ENCODE assay signal across 8 mouse cellular contexts in genomic region chr9:53818760-53819159, GRCm38 (mm10). TPM values are rescaled to one million over a fixed set of nuclear protein-coding genes. Genes with fewer than 3 reads are reported as not detected.
DNase-seq lines count a peak whose midpoint lies in the region.

No protein-coding gene starts in this region.

- DNase-seq in gastrocnemius, adult 18-20 months (ENCODE audit: low spot score) = peak; percentile 24
- DNase-seq in gastrocnemius, postnatal 36 days = no peak
- DNase-seq in A20 (ENCODE audit: low read depth, low spot score) = peak; percentile 64
- DNase-seq in adrenal gland, adult 18-20 months (ENCODE audit: low spot score in 2 of 2) = peak; percentile 51 to 67
- peak; percentile 55 for DNase-seq in embryo, embryonic 11 days
- DNase-seq in kidney, postnatal 14 days = peak; percentile 67
- peak; percentile 66 for DNase-seq in lung, postnatal 10 days
- peak; percentile 21 to 68 for DNase-seq in spleen, adult 18-20 months

- intact Hi-C loops in gastrocnemius, postnatal 36 days (cut with DNase I) = no loop called here

RNA-seq across cellular contexts. Expression of gene Sln, which starts 31.2 kb away (rescaled TPM):
- 1 to 10 TPM in 1 of 2 experiments, under 1 TPM in 1; 0.95 to 1.9 TPM for total RNA-seq in gastrocnemius, adult 18-20 months (2021)
- total RNA-seq in gastrocnemius, postnatal 36 days (2021) = 1 to 10 TPM in 1 of 2 experiments, not detected in 1; 2.7 TPM
- total RNA-seq in adrenal gland, adult 18-20 months (2021) = under 1 TPM in 1 of 2 experiments, not detected in 1; 0.29 TPM

RNA-seq across cellular contexts. Expression of gene Slc35f2, which starts 47.4 kb away (rescaled TPM):
- total RNA-seq in gastrocnemius, adult 18-20 months (2021) = not detected
- not detected for total RNA-seq in gastrocnemius, postnatal 36 days (2021)
- 1 to 10 TPM in 1 of 2 experiments, under 1 TPM in 1; 0.70 to 1.2 TPM for total RNA-seq in adrenal gland, adult 18-20 months (2021)

Comparison
In these comparisons a context has a peak if more than half of its experiments do, and no peak if none do; other contexts are left out.
1. DNase-seq: peak in gastrocnemius, adult 18-20 months (single experiment), A20 (single experiment), adrenal gland, adult 18-20 months (2 of 2), embryo, embryonic 11 days (single experiment), kidney, postnatal 14 days (single experiment), lung, postnatal 10 days (single experiment) and spleen, adult 18-20 months (2 of 2); none in gastrocnemius, postnatal 36 days (0 of 2).